Mouse (Mus musculus) lung, postnatal 0 days (tissue): ENCODE measurements around the gene Zfp598. TPM values are rescaled to one million over a fixed set of nuclear protein-coding genes. Genes with fewer than 3 reads are reported as not detected.
A peak's percentile ranks its signal among the peaks of the same experiment; 100 is the strongest.

Source experiments
- ATAC-seq: fragments of 200-750 bp; cut with Nextera tagmentation; 2 replicates; pipeline ENCODE4 v1.8.0; 2017; ENCODE audit warnings: moderate library complexity
- DNase-seq: peaks from one replicate; pipeline ENCODE4 v3.0.0-alpha.2; 2016; ENCODE audit warnings: low spot score
- H3K27ac ChIP-seq: fragments of 300-500 bp; sonication (generic); 2 replicates; pipeline ENCODE4 v1.5.1; 2014; ENCODE audit warnings: antibody characterized with exemption, mild to moderate bottlenecking, low read length, mixed read lengths
- H3K27me3 ChIP-seq: fragments of 300-500 bp; sonication (generic); replicated peaks from 2 replicates; pipeline ENCODE4 v1.6.1; 2014; ENCODE audit warnings: low read length, mixed read lengths; ENCODE audit not compliant: insufficient read depth
- H3K36me3 ChIP-seq: fragments of 300-500 bp; sonication (generic); 2 replicates; pipeline ENCODE4 v1.6.1; 2014; ENCODE audit warnings: low read length, mixed read lengths; ENCODE audit not compliant: insufficient read depth
- H3K4me1 ChIP-seq: fragments of 300-500 bp; sonication (generic); 2 replicates; pipeline ENCODE4 v1.6.1; 2014; ENCODE audit warnings: antibody characterized with exemption, low read depth, low read length, mixed read lengths; ENCODE audit not compliant: insufficient read depth
- H3K4me2 ChIP-seq: fragments of 300-500 bp; sonication (generic); replicated peaks from 2 replicates; pipeline ENCODE4 v1.6.1; 2014; ENCODE audit warnings: low read depth, mild to moderate bottlenecking, low read length, moderate library complexity, mixed read lengths
- H3K4me3 ChIP-seq: fragments of 300-500 bp; sonication (generic); 2 replicates; pipeline ENCODE4 v1.5.1; 2014; ENCODE audit warnings: low read depth, low read length
- H3K9ac ChIP-seq: fragments of 300-500 bp; sonication (generic); replicated peaks from 2 replicates; pipeline ENCODE4 v1.6.1; 2014; ENCODE audit warnings: low read depth, mild to moderate bottlenecking
- H3K9me3 ChIP-seq: fragments of 300-500 bp; sonication (generic); 2 replicates; pipeline ENCODE4 v1.6.1; 2016; ENCODE audit warnings: low read length, mixed read lengths
- CTCF ChIP-seq: IDR thresholded peaks from 2 replicates; pipeline ENCODE4 v1.5.1; 2016; ENCODE audit warnings: antibody characterized with exemption, mild to moderate bottlenecking
- EP300 ChIP-seq: IDR thresholded peaks from 2 replicates; pipeline ENCODE4 v1.6.1; 2016; ENCODE audit warnings: antibody characterized with exemption, mild to moderate bottlenecking, control low read depth
- WGBS: fragments of 180-500 bp; shearing (Covaris S2); extraction: QIAGEN DNeasy Blood & Tissue Kit; methylation state at CpG from one replicate; pipeline ENCODE4 v1.1.7; 2014; 5-methylcytosine and 5-hydroxymethylcytosine counted together
- polyA plus RNA-seq: library from polyadenylated mRNA; unstranded; fragments of >200 nt; fragmentation: Nextera tagmentation; extraction: Ambion mirVana; gene quantifications from 2 replicates; pipeline ENCODE4 v1.2.1, GENCODE M21; 2015

Gene Zfp598
- polyA plus RNA-seq, 1 experiment from 2014 or later = 11.9 TPM

- Histone ChIP-seq H3K36me3 (peaks cover 15% of the 10 kb centered on the region), H3K4me1 (peaks cover 40% of the 10 kb centered on the region), H3K9me3 (no peaks in the 10 kb centered on the region), H3K27me3 (no peaks in the 10 kb centered on the region), H3K9ac (no peak overlapping the region), H3K27ac (peak overlapping the region; percentile 97), H3K4me2 (peak overlapping the region; percentile 95; the same call in 1 of the 2 replicates), H3K4me3 (no peak overlapping the region)
- ATAC-seq (no peak), DNase-seq (no peak)
- TF ChIP-seq CTCF = no peak
- no peak for TF ChIP-seq EP300
- 92% methylated on average over 11 of the region's 11 CpGs for WGBS
Measured at GRCm38 (mm10) chr17:24633831-24634230, 35.7 kb upstream of the Zfp598 start.

DNA sequence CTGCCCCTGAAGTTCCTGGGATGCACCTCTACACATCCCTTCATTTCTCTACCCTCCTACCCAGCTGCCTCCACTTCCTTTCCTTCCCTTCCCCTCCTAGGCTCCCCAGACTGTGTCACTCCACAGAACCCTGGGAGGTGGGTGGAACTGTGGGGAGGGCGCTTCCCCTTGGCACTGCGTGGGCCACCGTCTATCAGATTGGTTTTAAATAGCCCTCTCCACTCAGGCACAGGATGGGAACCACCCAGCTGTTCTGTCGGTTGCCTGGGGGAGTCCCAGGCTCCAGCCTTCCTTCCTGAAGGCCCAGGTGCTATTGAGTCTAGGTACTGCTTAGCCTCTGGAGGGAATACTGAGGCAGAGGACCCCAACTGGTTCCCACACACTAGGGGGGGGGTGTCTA lies 34.5 kb upstream of the Zfp598 start:
- peak overlapping the region; percentile 52; the same call in 1 of the 2 replicates for H3K27ac ChIP-seq
- peak; percentile 55 for DNase-seq
- H3K36me3 ChIP-seq = peaks cover 16% of the 10 kb centered on the region; the same call in 1 of the 2 replicates
- no peaks in the 10 kb centered on the region for H3K27me3 ChIP-seq
- peaks cover 45% of the 10 kb centered on the region for H3K4me1 ChIP-seq
- WGBS = 54% methylated on average over 4 of the region's 4 CpGs
- ATAC-seq = peak; percentile 18
- H3K9ac ChIP-seq = no peak overlapping the region
- H3K4me3 ChIP-seq = no peak overlapping the region
- no peak for TF ChIP-seq CTCF
- peak; percentile 48 for TF ChIP-seq EP300
- no peak overlapping the region for H3K4me2 ChIP-seq
- H3K9me3 ChIP-seq = no peaks in the 10 kb centered on the region

DNA sequence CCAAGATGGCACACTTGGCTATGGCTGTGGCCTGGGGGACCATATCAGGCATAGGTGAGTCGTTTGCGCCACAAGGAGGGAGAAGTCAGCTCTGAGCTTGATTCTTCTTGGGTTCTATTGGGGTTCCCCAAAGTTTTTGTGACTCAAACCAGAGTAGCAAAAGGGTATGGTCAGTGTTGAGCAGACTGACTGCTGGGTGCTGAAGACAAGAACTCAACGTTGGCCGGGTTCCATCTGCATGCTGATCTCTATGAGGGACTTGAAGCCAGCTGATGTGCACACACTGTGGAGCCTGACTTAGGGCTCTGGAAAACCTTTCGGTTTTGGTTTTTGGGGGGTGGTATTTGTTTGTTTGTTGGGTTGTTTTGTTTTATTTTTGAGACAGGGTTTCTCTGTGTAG lies 33.8 kb upstream of the Zfp598 start:
- Histone ChIP-seq H3K27me3 (no peaks in the 10 kb centered on the region), H3K36me3 (peaks cover 18% of the 10 kb centered on the region; the same call in 1 of the 2 replicates), H3K4me1 (peaks cover 45% of the 10 kb centered on the region), H3K9ac (no peak overlapping the region), H3K9me3 (no peaks in the 10 kb centered on the region), H3K27ac (peak overlapping the region; percentile 52; the same call in 1 of the 2 replicates), H3K4me3 (no peak overlapping the region), H3K4me2 (no peak overlapping the region)
- no peak for ATAC-seq
- no peak for DNase-seq
- TF ChIP-seq CTCF = no peak
- no peak; the same call in 1 of the 2 replicates for TF ChIP-seq EP300
- WGBS = 91% methylated on average over 5 of the region's 5 CpGs

GRCm38 (mm10) chr17:24636781-24637481 lies 32.6 kb upstream of the Zfp598 start:
- peak; percentile 36 for ATAC-seq
- WGBS = 48% methylated on average over 5 of the region's 5 CpGs
- DNase-seq = peak; percentile 75
- H3K27me3 ChIP-seq = no peaks in the 10 kb centered on the region
- TF ChIP-seq CTCF = no peak
- TF ChIP-seq EP300 = peak; percentile 22; the same call in 1 of the 2 replicates
- H3K27ac ChIP-seq = peak overlapping the region; percentile 52
- peaks cover 42% of the 10 kb centered on the region for H3K4me1 ChIP-seq
- H3K9ac ChIP-seq = no peak overlapping the region
- no peak overlapping the region for H3K4me2 ChIP-seq
- H3K4me3 ChIP-seq = no peak overlapping the region
- H3K36me3 ChIP-seq = peaks cover 18% of the 10 kb centered on the region; the same call in 1 of the 2 replicates
- H3K9me3 ChIP-seq = no peaks in the 10 kb centered on the region

- ATAC-seq (no peak), DNase-seq (no peak)
- H3K9ac ChIP-seq = no peak overlapping the region
- no peaks in the 10 kb centered on the region for H3K9me3 ChIP-seq
- WGBS = 69% methylated on average over 4 of the region's 4 CpGs
- peaks cover 22% of the 10 kb centered on the region for H3K36me3 ChIP-seq
- TF ChIP-seq CTCF (no peak), EP300 (no peak)
- peaks cover 38% of the 10 kb centered on the region for H3K4me1 ChIP-seq
- H3K27ac ChIP-seq = peak overlapping the region; percentile 85
- no peak overlapping the region for H3K4me3 ChIP-seq
- H3K4me2 ChIP-seq = no peak overlapping the region
- no peaks in the 10 kb centered on the region for H3K27me3 ChIP-seq
Measured at GRCm38 (mm10) chr17:24638214-24638613, 31.3 kb upstream of the Zfp598 start.

GRCm38 (mm10) chr17:24638840-24639239 lies 30.6 kb upstream of the Zfp598 start:
- peak; percentile 92 for DNase-seq

More at GRCm38 (mm10) chr17:24638840-24639239, 30.6 kb upstream of the Zfp598 start:
- Histone ChIP-seq H3K27ac (peak overlapping the region; percentile 85), H3K4me3 (no peak overlapping the region), H3K27me3 (no peaks in the 10 kb centered on the region), H3K9me3 (no peaks in the 10 kb centered on the region), H3K9ac (no peak overlapping the region; the same call in 1 of the 2 replicates), H3K36me3 (peaks cover 22% of the 10 kb centered on the region), H3K4me2 (no peak overlapping the region), H3K4me1 (peaks cover 38% of the 10 kb centered on the region)
- ATAC-seq = peak; percentile 80
- TF ChIP-seq CTCF (no peak), EP300 (peak; percentile 57; the same call in 1 of the 2 replicates)
- 52% methylated on average over 9 of the region's 9 CpGs for WGBS
